Mouse (Mus musculus) T-helper 1 cell (primary cell): ENCODE measurements around the gene Cd151.

Source experiments
- in situ Hi-C: fragments of 300-600 bp; cut with MboI, MseI; formaldehyde crosslinking; loops from one replicate; pipeline ENCODE4 v1.15.1; 2025; ENCODE audit warnings: high pct_unique_total_duplicates

Gene Cd151

GRCm38 (mm10) chr7:141487141-141487540 lies 19.9 kb downstream of the Cd151 start:
- in situ Hi-C loops, result loop anchor here (5.0 kb wide), 2 partner anchors 35 to 270 kb away; no protein-coding TSS in a partner anchor

GRCm38 (mm10) chr7:141491151-141491550 lies 24.0 kb downstream of the Cd151 start:
- in situ Hi-C loops, result no loop called here

- in situ Hi-C loops, result no loop called here
These were observed 25.5 kb downstream of the Cd151 start for GRCm38 (mm10) chr7:141492738-141493137.

GRCm38 (mm10) chr7:141493729-141494128 lies 26.5 kb downstream of the Cd151 start:
- in situ Hi-C loops, result no loop called here

GRCm38 (mm10) chr7:141495379-141495778 lies 28.2 kb downstream of the Cd151 start:
- in situ Hi-C loops, result no loop called here

GRCm38 (mm10) chr7:141495940-141496339 lies 28.7 kb downstream of the Cd151 start:
- in situ Hi-C loops, result no loop called here

GRCm38 (mm10) chr7:141497600-141497999 lies 30.4 kb downstream of the Cd151 start:
- in situ Hi-C loops, result no loop called here

GRCm38 (mm10) chr7:141501820-141502555 lies 34.8 kb downstream of the Cd151 start:
- in situ Hi-C loops, result no loop called here

GRCm38 (mm10) chr7:141502556-141502905 lies 35.3 kb downstream of the Cd151 start:
- in situ Hi-C loops, result no loop called here

- in situ Hi-C loops, result no loop called here
These were observed 39.1 kb downstream of the Cd151 start for GRCm38 (mm10) chr7:141506278-141506677.

- in situ Hi-C loops, result no loop called here
These were observed 41.0 kb downstream of the Cd151 start for GRCm38 (mm10) chr7:141508160-141508559.

GRCm38 (mm10) chr7:141510196-141510595 lies 43.0 kb downstream of the Cd151 start:
- in situ Hi-C loops, result loop anchor here (10.0 kb wide), 1 partner anchor 1215 kb away; no protein-coding TSS in a partner anchor

GRCm38 (mm10) chr7:141510681-141511191 lies 43.5 kb downstream of the Cd151 start:
- in situ Hi-C loops, result loop anchor here (10.0 kb wide), 1 partner anchor 1214 kb away; no protein-coding TSS in a partner anchor

- in situ Hi-C loops, result loop anchor here (10.0 kb wide), 1 partner anchor 1207 kb away; no protein-coding TSS in a partner anchor
These were observed 50.4 kb downstream of the Cd151 start for GRCm38 (mm10) chr7:141517638-141518037.

GRCm38 (mm10) chr7:141518296-141518695 lies 51.1 kb downstream of the Cd151 start:
- in situ Hi-C loops, result loop anchor here (10.0 kb wide), 1 partner anchor 1207 kb away; no protein-coding TSS in a partner anchor

GRCm38 (mm10) chr7:141518926-141519325 lies 51.7 kb downstream of the Cd151 start:
- in situ Hi-C loops, result loop anchor here (10.0 kb wide), 1 partner anchor 1206 kb away; no protein-coding TSS in a partner anchor

GRCm38 (mm10) chr7:141519795-141520194 lies 52.6 kb downstream of the Cd151 start:
- in situ Hi-C loops, result loop anchor here (5.0 to 10.0 kb wide), 2 partner anchors 32 to 1205 kb away; no protein-coding TSS in a partner anchor
